Mouse (Mus musculus): ENCODE results near the gene Gm8108. TPM values are rescaled to one million over a fixed set of nuclear protein-coding genes. Genes with fewer than 3 reads are reported as not detected.
"Not testable (repeated sequence)": the region's sequence is repeated elsewhere in the genome, so short reads cannot be mapped to it uniquely, and the experiment has no call there.

The Gm8108 gene
- 0.60 and 1.6 TPM in 2 replicates for total RNA-seq (2014; rRNA removed)
- 5.4 TPM in 2 replicates for polyA plus RNA-seq (2015; fragmentation: Nextera tagmentation; extraction: Ambion mirVana)

- peak; percentile 3 for DNase-seq (ENCODE audit: low spot score)
- H3K9ac ChIP-seq (replicated peaks; ENCODE audit: low read length, poor library complexity, severe bottlenecking); H3K27ac ChIP-seq (ENCODE audit: low read depth, low read length); H3K9me3 ChIP-seq (ENCODE audit: low read length); H3K36me3 ChIP-seq (ENCODE audit: insufficient read depth, low read length); ATAC-seq (ENCODE audit: low FRiP score); H3K27me3 ChIP-seq (ENCODE audit: insufficient read depth, low read length); H3K4me1 ChIP-seq (ENCODE audit: insufficient read depth, low read length): not testable (repeated sequence)
- Histone ChIP-seq H3K4me2 (ENCODE audit: low read depth, low read length, poor library complexity, severe bottlenecking) (peak within 1 kb of the TSS; percentile 41), H3K4me3 (ENCODE audit: low read depth, low read length) (peak within 1 kb of the TSS; percentile 41)
- WGBS = 3% methylated on average over 36 of the region's 37 CpGs
These were observed at the start of gene Gm8108 for GRCm38 (mm10) chr14:4110426-4110825. Gene Gm8108, plus strand, starts transcription at chr14:4110526.

- ATAC-seq (ENCODE audit: low FRiP score); H3K4me2 ChIP-seq (ENCODE audit: low read depth, low read length, poor library complexity, severe bottlenecking); H3K36me3 ChIP-seq (ENCODE audit: insufficient read depth, low read length); H3K27me3 ChIP-seq (ENCODE audit: insufficient read depth, low read length); H3K9me3 ChIP-seq (ENCODE audit: low read length); H3K27ac ChIP-seq (ENCODE audit: low read depth, low read length); H3K4me1 ChIP-seq (ENCODE audit: insufficient read depth, low read length); H3K9ac ChIP-seq (replicated peaks; ENCODE audit: low read length, poor library complexity, severe bottlenecking); DNase-seq (ENCODE audit: low spot score); H3K4me3 ChIP-seq (ENCODE audit: low read depth, low read length): not testable (repeated sequence)
- 66% methylated on average over 2 of the region's 3 CpGs for WGBS
These were observed 26.5 kb upstream of the Gm8108 start, which contains the start of gene Gm3115 for GRCm38 (mm10) chr14:4083820-4084219. Gene Gm3115, plus strand, starts transcription at chr14:4084120.

- not testable (repeated sequence) for H3K9ac ChIP-seq (replicated peaks; ENCODE audit: low read length, poor library complexity, severe bottlenecking); ATAC-seq (ENCODE audit: low FRiP score); H3K27me3 ChIP-seq (ENCODE audit: insufficient read depth, low read length); H3K4me3 ChIP-seq (ENCODE audit: low read depth, low read length); DNase-seq (ENCODE audit: low spot score); H3K4me1 ChIP-seq (ENCODE audit: insufficient read depth, low read length); H3K27ac ChIP-seq (ENCODE audit: low read depth, low read length); H3K36me3 ChIP-seq (ENCODE audit: insufficient read depth, low read length); H3K4me2 ChIP-seq (ENCODE audit: low read depth, low read length, poor library complexity, severe bottlenecking); H3K9me3 ChIP-seq (ENCODE audit: low read length)
- WGBS = 92% methylated on average over 2 of the region's 4 CpGs
These were observed 31.3 kb downstream of the Gm8108 start for GRCm38 (mm10) chr14:4141646-4142045.

- not testable (repeated sequence) for H3K9me3 ChIP-seq (ENCODE audit: low read length); H3K4me3 ChIP-seq (ENCODE audit: low read depth, low read length); H3K9ac ChIP-seq (replicated peaks; ENCODE audit: low read length, poor library complexity, severe bottlenecking); H3K27me3 ChIP-seq (ENCODE audit: insufficient read depth, low read length); H3K4me1 ChIP-seq (ENCODE audit: insufficient read depth, low read length); DNase-seq (ENCODE audit: low spot score); ATAC-seq (ENCODE audit: low FRiP score); H3K27ac ChIP-seq (ENCODE audit: low read depth, low read length); H3K36me3 ChIP-seq (ENCODE audit: insufficient read depth, low read length); H3K4me2 ChIP-seq (ENCODE audit: low read depth, low read length, poor library complexity, severe bottlenecking)
- no CpG with 5 or more reads among the region's 2 CpGs for WGBS
These were observed 54.4 kb downstream of the Gm8108 start, which contains the start of gene Gm3127 for GRCm38 (mm10) chr14:4164730-4165129. Gene Gm3127, plus strand, starts transcription at chr14:4165030.

GRCm38 (mm10) chr14:4182030-4182429, 71.7 kb downstream of the Gm8108 start:
- ATAC-seq (ENCODE audit: low FRiP score); H3K9me3 ChIP-seq (ENCODE audit: low read length); H3K4me1 ChIP-seq (ENCODE audit: insufficient read depth, low read length); H3K27me3 ChIP-seq (ENCODE audit: insufficient read depth, low read length); H3K36me3 ChIP-seq (ENCODE audit: insufficient read depth, low read length): not testable (repeated sequence)
- Histone ChIP-seq H3K4me2 (ENCODE audit: low read depth, low read length, poor library complexity, severe bottlenecking) (peak overlapping the region; percentile 51), H3K27ac (ENCODE audit: low read depth, low read length) (peak overlapping the region; percentile 38; the same call in 1 of the 2 replicates), H3K9ac (replicated peaks; ENCODE audit: low read length, poor library complexity, severe bottlenecking) (peak overlapping the region; percentile 29; the same call in 1 of the 2 replicates), H3K4me3 (ENCODE audit: low read depth, low read length) (peak overlapping the region; percentile 39)
- 9% methylated on average over 13 of the region's 14 CpGs for WGBS
- peak; percentile 52 for TF ChIP-seq CTCF (IDR thresholded peaks at IDR 0.05)
- DNase-seq (ENCODE audit: low spot score) = peak; percentile 1

Other genes starting within 250 kb of the Gm8108 start
- not detected in 2 replicates for gene Gm2916, start 226.4 kb upstream of the Gm8108 start, total RNA-seq (2014; rRNA removed)
- gene Gm2916, start 226.4 kb upstream of the Gm8108 start, polyA plus RNA-seq (2015; fragmentation: Nextera tagmentation; extraction: Ambion mirVana) = not detected in 2 replicates
- gene Gm3029, start 178.8 kb upstream of the Gm8108 start, total RNA-seq (2014; rRNA removed) = not detected in 2 replicates
- not detected in 2 replicates for gene Gm3029, start 178.8 kb upstream of the Gm8108 start, polyA plus RNA-seq (2015; fragmentation: Nextera tagmentation; extraction: Ambion mirVana)
- 2.2 and 4.5 TPM in 2 replicates for gene Gm3095, start 147.0 kb upstream of the Gm8108 start, total RNA-seq (2014; rRNA removed)
- 1.9 and 2.0 TPM in 2 replicates for gene Gm3095, start 147.0 kb upstream of the Gm8108 start, polyA plus RNA-seq (2015; fragmentation: Nextera tagmentation; extraction: Ambion mirVana)
- gene Gm3099, start 112.1 kb upstream of the Gm8108 start, total RNA-seq (2014; rRNA removed) = not detected in 2 replicates
- gene Gm3099, start 112.1 kb upstream of the Gm8108 start, polyA plus RNA-seq (2015; fragmentation: Nextera tagmentation; extraction: Ambion mirVana) = not detected in 2 replicates
- 3.7 and 8.2 TPM in 2 replicates for gene Gm5796, start 86.6 kb upstream of the Gm8108 start, total RNA-seq (2014; rRNA removed)
- gene Gm5796, start 86.6 kb upstream of the Gm8108 start, polyA plus RNA-seq (2015; fragmentation: Nextera tagmentation; extraction: Ambion mirVana) = 4.2 and 4.9 TPM in 2 replicates
- not detected in 2 replicates for gene Gm3115, start 26.4 kb upstream of the Gm8108 start, total RNA-seq (2014; rRNA removed)
- gene Gm3115, start 26.4 kb upstream of the Gm8108 start, polyA plus RNA-seq (2015; fragmentation: Nextera tagmentation; extraction: Ambion mirVana) = 0.09 TPM in 1 of 2 replicates, not detected in the other
- not detected in 2 replicates for gene Gm3127, start 54.5 kb downstream of the Gm8108 start, total RNA-seq (2014; rRNA removed)
- gene Gm3127, start 54.5 kb downstream of the Gm8108 start, polyA plus RNA-seq (2015; fragmentation: Nextera tagmentation; extraction: Ambion mirVana) = not detected in 2 replicates
- gene Gm2974, start 72.0 kb downstream of the Gm8108 start, total RNA-seq (2014; rRNA removed) = 7.2 and 10.0 TPM in 2 replicates
- 8.7 and 12.0 TPM in 2 replicates for gene Gm2974, start 72.0 kb downstream of the Gm8108 start, polyA plus RNA-seq (2015; fragmentation: Nextera tagmentation; extraction: Ambion mirVana)
- not detected in 2 replicates for gene Gm3138, start 139.1 kb downstream of the Gm8108 start, total RNA-seq (2014; rRNA removed)
- gene Gm3138, start 139.1 kb downstream of the Gm8108 start, polyA plus RNA-seq (2015; fragmentation: Nextera tagmentation; extraction: Ambion mirVana) = not detected in 2 replicates
- gene Gm3149, start 206.8 kb downstream of the Gm8108 start, total RNA-seq (2014; rRNA removed) = not detected in 2 replicates
- 0.16 TPM in 1 of 2 replicates, not detected in the other for gene Gm3149, start 206.8 kb downstream of the Gm8108 start, polyA plus RNA-seq (2015; fragmentation: Nextera tagmentation; extraction: Ambion mirVana)
- gene 2610042L04Rik, start 224.2 kb downstream of the Gm8108 start, total RNA-seq (2014; rRNA removed) = 3.5 and 8.7 TPM in 2 replicates
- 6.8 and 7.0 TPM in 2 replicates for gene 2610042L04Rik, start 224.2 kb downstream of the Gm8108 start, polyA plus RNA-seq (2015; fragmentation: Nextera tagmentation; extraction: Ambion mirVana)

Data from midbrain, postnatal 0 days (tissue).